Mouse (Mus musculus) v-Abl transformed pro-B cells (cell line): ENCODE results near the gene Sh2b1.

Experiments used
- in situ Hi-C, 2 experiments: fragments of 400-800 bp; cut with MboI; formaldehyde crosslinking; loops; one replicate each; pipeline ENCODE4 v1.15.1; 2025; ENCODE audit not compliant: unreplicated experiment in 2 of 2

Sh2b1 gene

GRCm38 (mm10) chr7:126474993-126475581 is at the start of gene Sh2b1:
Gene Sh2b1 (minus strand): TSS chr7:126475424.
- in situ Hi-C loops: loop anchor here (5.0 to 10.0 kb wide), 3 partner anchors 38 to 220 kb away; partner anchors contain the start of genes Nfatc2ip (in 2 of the 2), Bola2 (in 1 of the 2) and Slx1b (in 1 of the 2)

GRCm38 (mm10) chr7:126523316-126523715 is 48.1 kb upstream of the Sh2b1 start:
- in situ Hi-C loops: no loop called here

DNA sequence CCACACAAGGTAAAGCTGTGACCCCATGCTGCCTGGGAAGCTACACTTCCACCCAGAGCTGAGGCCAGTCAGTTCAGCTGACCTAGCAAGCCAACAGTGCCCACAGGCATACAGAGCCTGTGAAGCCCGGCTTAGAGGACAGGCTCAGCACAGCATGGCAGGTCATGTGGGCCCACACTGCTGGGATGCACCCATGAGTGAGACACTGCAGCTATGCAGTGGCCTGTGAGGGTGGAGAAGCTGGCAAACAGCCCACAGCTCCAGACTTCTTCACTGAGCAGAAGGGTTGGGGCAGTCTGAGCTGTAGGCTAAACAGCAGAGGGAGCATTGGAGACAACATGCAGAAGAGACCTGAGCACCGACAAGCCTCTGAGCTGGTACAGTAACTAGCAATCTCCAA is 44.3 kb upstream of the Sh2b1 start:
- in situ Hi-C loops: no loop called here

GRCm38 (mm10) chr7:126518261-126518941 is 43.2 kb upstream of the Sh2b1 start:
- in situ Hi-C loops: no loop called here

DNA sequence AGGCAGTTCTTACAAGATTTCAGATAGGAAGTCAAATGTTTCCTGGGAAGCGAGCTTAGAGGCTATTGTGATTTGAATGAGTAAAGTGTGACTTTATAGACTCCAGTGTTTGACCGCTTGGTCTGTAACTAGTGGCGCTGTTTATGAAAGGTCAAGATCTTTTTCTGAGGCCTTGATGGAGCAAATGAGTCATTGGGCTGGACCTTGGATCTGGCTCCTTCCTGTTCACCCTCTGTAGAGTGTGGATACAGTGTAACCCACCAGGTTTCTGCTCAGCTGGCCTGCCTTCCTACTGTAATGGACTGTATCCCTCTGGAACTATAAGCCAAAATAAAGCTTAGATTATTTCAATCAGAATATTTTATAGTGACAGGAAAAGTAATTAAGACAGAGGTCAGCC is 36.1 kb upstream of the Sh2b1 start:
- in situ Hi-C loops: no loop called here

GRCm38 (mm10) chr7:126507126-126507778 is 32.0 kb upstream of the Sh2b1 start:
- in situ Hi-C loops: no loop called here

GRCm38 (mm10) chr7:126504913-126505312 is 29.7 kb upstream of the Sh2b1 start:
- in situ Hi-C loops: no loop called here

DNA sequence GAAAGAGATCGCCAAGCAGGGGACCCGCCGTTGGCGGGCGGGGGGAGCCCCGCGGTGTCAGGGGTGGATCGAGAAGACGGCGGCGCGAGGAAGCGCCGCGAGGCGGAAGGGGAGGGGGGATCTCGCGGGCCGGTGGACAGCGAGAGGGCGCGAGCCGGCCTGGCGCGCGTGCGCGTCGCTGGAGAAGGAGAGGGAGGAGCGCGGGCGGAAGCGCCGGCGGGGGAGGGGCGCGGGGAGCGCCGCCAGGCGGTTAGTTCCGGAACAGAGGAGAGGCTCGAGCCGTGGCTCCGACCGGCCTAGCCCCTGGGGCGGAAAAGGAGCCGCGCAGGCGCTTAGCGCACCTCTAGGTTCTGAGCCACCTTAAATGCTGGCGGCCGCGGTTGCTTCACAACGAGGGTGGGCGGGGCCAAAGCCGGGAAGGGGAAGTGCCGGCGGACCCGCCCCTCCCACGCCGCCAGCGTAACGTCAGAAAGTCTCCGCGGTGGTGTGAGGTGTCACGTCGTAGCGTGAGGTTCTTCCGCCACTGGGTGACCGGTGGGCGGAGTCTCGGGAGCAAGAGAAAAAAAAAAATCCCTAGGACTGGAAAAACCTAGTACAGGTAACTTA is 28.2 kb upstream of the Sh2b1 start, which contains the start of gene Atxn2l:
Gene Atxn2l, minus strand, starts transcription at position 165 of the 606 bp plus-strand sequence.
- in situ Hi-C loops: no loop called here

DNA sequence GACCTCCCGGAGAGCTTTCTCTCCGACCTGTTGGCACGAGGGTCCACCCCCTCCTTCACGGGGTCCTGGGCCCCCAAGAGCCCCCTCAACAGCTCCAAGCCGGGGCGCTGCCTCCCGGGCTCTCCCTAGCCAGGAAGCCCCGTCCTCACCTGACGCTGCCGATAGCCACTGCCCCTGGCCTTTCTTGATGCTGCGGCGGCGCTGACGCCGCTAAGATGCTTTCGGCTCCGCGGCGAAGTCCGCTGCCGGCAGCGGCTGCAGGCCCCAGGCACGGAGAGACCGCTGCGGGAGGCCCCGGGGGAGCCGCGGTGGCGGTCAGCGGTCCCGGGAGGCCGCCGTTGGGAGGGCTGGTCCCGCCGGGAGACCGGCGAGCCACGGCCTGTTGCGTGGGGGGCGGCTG is 27.5 kb upstream of the Sh2b1 start:
- in situ Hi-C loops: no loop called here

- in situ Hi-C loops: no loop called here
These were observed 27.0 kb upstream of the Sh2b1 start for GRCm38 (mm10) chr7:126502023-126502741.

- in situ Hi-C loops: no loop called here
These were observed 26.4 kb upstream of the Sh2b1 start for GRCm38 (mm10) chr7:126501684-126502022.

- in situ Hi-C loops: no loop called here
These were observed 24.2 kb upstream of the Sh2b1 start for GRCm38 (mm10) chr7:126499416-126499815.

GRCm38 (mm10) chr7:126497966-126498365 is 22.7 kb upstream of the Sh2b1 start:
- in situ Hi-C loops: no loop called here

- in situ Hi-C loops: no loop called here
These were observed 21.3 kb upstream of the Sh2b1 start for GRCm38 (mm10) chr7:126496475-126496874.

DNA sequence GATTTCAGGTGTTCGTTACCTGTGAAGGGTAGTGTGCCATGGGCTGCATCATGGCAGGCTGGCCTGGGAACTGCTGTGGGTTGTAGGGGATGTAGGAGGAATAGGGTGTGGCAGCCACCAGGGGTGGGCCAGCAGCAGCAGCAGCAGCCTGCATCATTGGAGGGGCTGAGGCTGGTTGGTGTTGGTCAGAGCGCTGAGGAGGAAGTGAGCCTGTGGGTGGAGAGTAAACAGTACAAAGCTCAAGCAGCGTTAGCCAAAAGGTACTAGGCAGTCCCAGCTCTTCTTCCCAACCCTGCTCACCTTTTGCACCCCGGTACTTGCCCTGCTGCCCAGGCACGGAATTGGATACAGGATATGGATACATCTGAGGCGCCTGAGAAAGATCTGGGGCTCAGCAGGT is 18.9 kb upstream of the Sh2b1 start:
- in situ Hi-C loops: no loop called here

DNA sequence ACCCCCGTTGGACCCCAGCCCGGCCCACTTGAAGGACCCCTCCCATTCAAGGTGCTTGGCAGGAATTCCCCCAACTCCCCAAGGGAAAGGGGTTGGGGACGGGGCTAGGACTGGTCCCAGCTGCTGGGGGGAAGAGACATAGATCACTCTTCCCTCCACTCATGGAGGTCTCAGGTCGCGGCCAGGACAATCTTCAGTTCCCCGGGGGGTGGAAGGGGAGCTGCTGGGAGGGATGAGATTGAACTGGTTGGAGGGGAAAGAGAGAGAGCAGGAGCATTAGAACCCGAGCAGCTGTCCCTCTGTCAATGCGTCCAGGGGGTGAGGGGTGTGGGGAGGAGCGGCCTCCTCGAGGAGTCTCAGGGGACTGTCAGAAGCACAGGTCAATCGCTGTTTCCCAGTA is 16.7 kb upstream of the Sh2b1 start:
- in situ Hi-C loops: no loop called here

- in situ Hi-C loops: no loop called here
These were observed 15.8 kb upstream of the Sh2b1 start for GRCm38 (mm10) chr7:126491005-126491404.

DNA sequence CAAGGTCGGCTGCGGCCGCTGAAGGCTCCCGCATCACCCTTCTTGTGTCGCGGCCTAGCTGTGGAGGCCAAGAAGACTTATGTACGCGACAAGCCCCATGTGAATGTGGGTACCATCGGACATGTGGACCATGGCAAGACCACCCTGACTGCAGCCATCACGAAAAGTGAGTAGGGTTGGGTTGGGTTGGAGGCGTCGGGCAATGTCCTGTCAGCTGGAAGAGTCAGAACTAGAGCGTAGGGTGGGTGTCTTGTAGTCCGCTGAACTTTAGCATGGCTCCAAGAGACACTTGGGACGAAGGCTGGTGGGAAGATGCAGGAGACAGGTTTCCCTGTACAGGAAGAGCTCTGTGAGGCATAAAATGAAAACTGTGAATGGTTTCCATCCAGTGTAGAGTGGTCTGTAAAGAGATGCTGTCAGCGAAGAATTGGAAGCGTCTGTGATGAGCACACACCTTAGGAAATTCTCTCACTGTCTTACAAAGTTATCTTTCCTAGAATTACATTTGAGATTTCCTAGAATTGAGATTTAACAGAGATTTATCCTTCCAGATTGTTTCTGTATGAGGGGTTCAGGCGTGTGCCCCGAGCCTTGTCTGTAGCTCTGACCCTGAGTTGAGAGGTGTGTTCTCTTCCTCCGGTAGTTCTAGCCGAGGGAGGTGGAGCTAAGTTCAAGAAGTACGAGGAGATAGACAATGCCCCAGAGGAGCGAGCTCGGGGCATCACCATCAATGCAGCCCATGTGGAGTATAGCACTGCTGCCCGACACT is 12.6 kb upstream of the Sh2b1 start:
- in situ Hi-C loops: loop anchor here in 1 of 2 experiments (5.0 kb wide), 1 partner anchor 854 kb away; no protein-coding TSS in a partner anchor

DNA sequence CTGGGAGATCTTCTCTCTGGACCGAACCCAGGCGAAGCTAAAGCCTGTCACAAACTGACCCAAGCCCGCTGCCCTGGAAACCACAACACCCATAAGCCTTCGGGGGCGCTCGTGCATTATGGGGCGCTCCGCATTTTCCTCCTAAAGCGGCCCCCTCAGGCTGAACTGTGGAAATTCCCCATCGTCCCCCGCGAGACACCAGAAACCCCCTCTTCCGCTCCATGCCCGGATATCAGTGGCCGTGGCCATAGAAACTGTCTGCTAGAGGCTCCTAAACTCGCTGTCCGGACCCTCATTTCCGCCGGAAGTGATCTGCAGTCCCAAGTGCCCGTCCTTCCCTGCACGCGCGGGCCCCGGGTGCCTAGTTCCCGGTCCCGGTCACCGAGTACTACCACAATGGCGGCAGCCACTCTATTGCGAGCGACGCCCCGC is 11.8 kb upstream of the Sh2b1 start, which contains the start of gene Tufm:
Gene Tufm, plus strand, starts transcription at position 310 of the 432 bp plus-strand sequence.
- in situ Hi-C loops: loop anchor here in 1 of 2 experiments (5.0 kb wide), 1 partner anchor 855 kb away; no protein-coding TSS in a partner anchor
